Mouse (Mus musculus) midbrain, embryonic 12.5 days (tissue): Measurements from ENCODE around the gene Tiam1. TPM values are rescaled to one million over a fixed set of nuclear protein-coding genes. Genes with fewer than 3 reads are reported as not detected.

Source experiments
- ATAC-seq: fragments of 200-750 bp; cut with Nextera tagmentation; 2 replicates; pipeline ENCODE4 v1.8.0; 2017; ENCODE audit warnings: low read depth, moderate TSS enrichment, moderate library complexity; ENCODE audit not compliant: low FRiP score
- H3K27ac ChIP-seq: fragments of 300-500 bp; sonication (generic); replicated peaks from 2 replicates; pipeline ENCODE4 v1.5.1; 2016; ENCODE audit warnings: mild to moderate bottlenecking
- H3K27me3 ChIP-seq: fragments of 300-500 bp; sonication (generic); 2 replicates; pipeline ENCODE4 v1.6.1; 2016; ENCODE audit warnings: mild to moderate bottlenecking
- H3K36me3 ChIP-seq: fragments of 300-500 bp; sonication (generic); 2 replicates; pipeline ENCODE4 v1.6.1; 2016
- H3K4me1 ChIP-seq: fragments of 300-500 bp; sonication (generic); 2 replicates; pipeline ENCODE4 v1.6.1; 2016
- H3K4me2 ChIP-seq: fragments of 300-500 bp; sonication (generic); replicated peaks from 2 replicates; pipeline ENCODE4 v1.6.1; 2016; ENCODE audit warnings: mild to moderate bottlenecking, moderate library complexity
- H3K4me3 ChIP-seq: fragments of 300-500 bp; sonication (generic); 2 replicates; pipeline ENCODE4 v1.5.1; 2016; ENCODE audit warnings: mild to moderate bottlenecking
- H3K9ac ChIP-seq: fragments of 300-500 bp; sonication (generic); replicated peaks from 2 replicates; pipeline ENCODE4 v1.6.1; 2016; ENCODE audit warnings: mild to moderate bottlenecking, moderate library complexity
- H3K9me3 ChIP-seq: fragments of 300-500 bp; sonication (generic); 2 replicates; pipeline ENCODE4 v1.6.1; 2016; ENCODE audit warnings: mild to moderate bottlenecking
- WGBS: fragments of 180-500 bp; shearing (Covaris S2); methylation state at CpG from one replicate; pipeline ENCODE4 v1.1.7; 2016; 5-methylcytosine and 5-hydroxymethylcytosine counted together
- polyA plus RNA-seq: library from polyadenylated mRNA; unstranded; fragments of >200 nt; fragmentation: Nextera tagmentation; extraction: Ambion mirVana; gene quantifications from 2 replicates; pipeline ENCODE4 v1.2.1, GENCODE M21; 2016

Gene Tiam1
- polyA plus RNA-seq, 1 experiment from 2014 or later, result 23.8 TPM

GRCm38 (mm10) chr16:90170676-90171075, 27.1 kb upstream of the Tiam1 start:
- ATAC-seq, result no peak
- no peak overlapping the region for H3K4me3 ChIP-seq
- no peaks in the 10 kb centered on the region for H3K9me3 ChIP-seq
- 96% methylated on average over 1 of the region's 1 CpGs for WGBS
- H3K27ac ChIP-seq, result no peak overlapping the region
- H3K36me3 ChIP-seq, result no peaks in the 10 kb centered on the region
- H3K4me2 ChIP-seq, result no peak overlapping the region
- no peak overlapping the region for H3K9ac ChIP-seq
- peaks cover 18% of the 10 kb centered on the region for H3K27me3 ChIP-seq
- H3K4me1 ChIP-seq, result peaks cover 4% of the 10 kb centered on the region; the same call in 1 of the 2 replicates

- ATAC-seq, result no peak
- H3K9ac ChIP-seq, result no peak overlapping the region
- H3K4me3 ChIP-seq, result no peak overlapping the region
- H3K4me2 ChIP-seq, result no peak overlapping the region
- WGBS, result 70% methylated on average over 13 of the region's 13 CpGs
- H3K36me3 ChIP-seq, result no peaks in the 10 kb centered on the region
- H3K9me3 ChIP-seq, result no peaks in the 10 kb centered on the region
- peaks cover 17% of the 10 kb centered on the region for H3K27me3 ChIP-seq
- H3K4me1 ChIP-seq, result peaks cover 4% of the 10 kb centered on the region; the same call in 1 of the 2 replicates
- no peak overlapping the region for H3K27ac ChIP-seq
Observed at GRCm38 (mm10) chr16:90169863-90170630, 26.5 kb upstream of the Tiam1 start.

GRCm38 (mm10) chr16:90167646-90168045, 24.1 kb upstream of the Tiam1 start:
- ATAC-seq, result no peak
- WGBS, result 27% methylated on average over 10 of the region's 10 CpGs
- no peak overlapping the region for H3K4me3 ChIP-seq
- no peak overlapping the region for H3K9ac ChIP-seq
- no peaks in the 10 kb centered on the region for H3K36me3 ChIP-seq
- peaks cover 16% of the 10 kb centered on the region for H3K27me3 ChIP-seq
- H3K4me1 ChIP-seq, result peaks cover 4% of the 10 kb centered on the region; the same call in 1 of the 2 replicates
- H3K9me3 ChIP-seq, result no peaks in the 10 kb centered on the region
- no peak overlapping the region for H3K4me2 ChIP-seq
- H3K27ac ChIP-seq, result no peak overlapping the region

GRCm38 (mm10) chr16:90165435-90165834, 21.9 kb upstream of the Tiam1 start:
- H3K4me1 ChIP-seq, result no peaks in the 10 kb centered on the region
- 31% methylated on average over 2 of the region's 2 CpGs for WGBS
- H3K9ac ChIP-seq, result no peak overlapping the region
- H3K4me3 ChIP-seq, result no peak overlapping the region
- ATAC-seq, result no peak
- no peaks in the 10 kb centered on the region for H3K36me3 ChIP-seq
- H3K9me3 ChIP-seq, result no peaks in the 10 kb centered on the region
- peaks cover 16% of the 10 kb centered on the region for H3K27me3 ChIP-seq
- no peak overlapping the region for H3K27ac ChIP-seq
- H3K4me2 ChIP-seq, result no peak overlapping the region

GRCm38 (mm10) chr16:90164942-90165341, 21.4 kb upstream of the Tiam1 start:
- no peak overlapping the region for H3K27ac ChIP-seq
- no peaks in the 10 kb centered on the region for H3K9me3 ChIP-seq
- H3K4me1 ChIP-seq, result no peaks in the 10 kb centered on the region
- no peak overlapping the region for H3K4me2 ChIP-seq
- no peak overlapping the region for H3K4me3 ChIP-seq
- no peak overlapping the region for H3K9ac ChIP-seq
- no peaks in the 10 kb centered on the region for H3K36me3 ChIP-seq
- peaks cover 16% of the 10 kb centered on the region for H3K27me3 ChIP-seq
- ATAC-seq, result no peak
- 92% methylated on average over 11 of the region's 11 CpGs for WGBS

- WGBS, result 55% methylated on average over 7 of the region's 7 CpGs
- Histone ChIP-seq H3K27ac (no peak overlapping the region), H3K4me3 (no peak overlapping the region), H3K4me2 (no peak overlapping the region), H3K9me3 (no peaks in the 10 kb centered on the region), H3K9ac (no peak overlapping the region), H3K36me3 (no peaks in the 10 kb centered on the region), H3K27me3 (peaks cover 7% of the 10 kb centered on the region), H3K4me1 (no peaks in the 10 kb centered on the region)
- no peak for ATAC-seq
Observed at GRCm38 (mm10) chr16:90155080-90155479, 11.5 kb upstream of the Tiam1 start.

GRCm38 (mm10) chr16:90150820-90151219, 7.3 kb upstream of the Tiam1 start:
- no peak overlapping the region for H3K9ac ChIP-seq
- no peak for ATAC-seq
- WGBS, result 66% methylated on average over 6 of the region's 6 CpGs

GRCm38 (mm10) chr16:90150126-90150525, 6.6 kb upstream of the Tiam1 start:
- H3K4me2 ChIP-seq, result no peak overlapping the region
- H3K9ac ChIP-seq, result no peak overlapping the region
- ATAC-seq, result no peak
- peaks cover 16% of the 10 kb centered on the region for H3K27me3 ChIP-seq
- H3K36me3 ChIP-seq, result no peaks in the 10 kb centered on the region
- WGBS, result 74% methylated on average over 6 of the region's 7 CpGs
- no peak overlapping the region for H3K4me3 ChIP-seq
- no peak overlapping the region for H3K27ac ChIP-seq
- no peaks in the 10 kb centered on the region for H3K9me3 ChIP-seq
- H3K4me1 ChIP-seq, result no peaks in the 10 kb centered on the region

More at GRCm38 (mm10) chr16:90150820-90151219, 7.3 kb upstream of the Tiam1 start:
- Histone ChIP-seq H3K4me1 (no peaks in the 10 kb centered on the region), H3K27ac (no peak overlapping the region), H3K36me3 (no peaks in the 10 kb centered on the region), H3K27me3 (peaks cover 16% of the 10 kb centered on the region), H3K4me2 (no peak overlapping the region), H3K9me3 (no peaks in the 10 kb centered on the region), H3K4me3 (no peak overlapping the region)

- Histone ChIP-seq H3K9ac (no peak overlapping the region), H3K4me1 (peaks cover 7% of the 10 kb centered on the region), H3K27ac (no peak overlapping the region), H3K36me3 (no peaks in the 10 kb centered on the region), H3K4me3 (no peak overlapping the region), H3K4me2 (no peak overlapping the region), H3K9me3 (no peaks in the 10 kb centered on the region), H3K27me3 (peaks cover 16% of the 10 kb centered on the region)
- WGBS, result 80% methylated on average over 9 of the region's 9 CpGs
- ATAC-seq, result no peak
Observed at GRCm38 (mm10) chr16:90149335-90149734, 5.8 kb upstream of the Tiam1 start.

- Histone ChIP-seq H3K9ac (no peak overlapping the region), H3K4me1 (peaks cover 30% of the 10 kb centered on the region), H3K9me3 (no peaks in the 10 kb centered on the region), H3K27me3 (peaks cover 26% of the 10 kb centered on the region), H3K4me2 (no peak overlapping the region), H3K27ac (no peak overlapping the region), H3K36me3 (no peaks in the 10 kb centered on the region), H3K4me3 (no peak overlapping the region)
- WGBS, result 97% methylated on average over 1 of the region's 1 CpGs
- ATAC-seq, result no peak
Observed at GRCm38 (mm10) chr16:90145244-90145643, 1.7 kb upstream of the Tiam1 start.

GRCm38 (mm10) chr16:90144541-90144940, 972 bp upstream of the Tiam1 start:
- no peak for ATAC-seq
- Histone ChIP-seq H3K36me3 (no peaks in the 10 kb centered on the region), H3K9me3 (no peaks in the 10 kb centered on the region), H3K9ac (peak overlapping the region; percentile 68), H3K27me3 (peaks cover 33% of the 10 kb centered on the region), H3K4me2 (peak overlapping the region; percentile 83), H3K27ac (0 out of 2 replicates have a peak overlapping the region, but pooled peaks have one; percentile 22), H3K4me3 (peak overlapping the region; percentile 60), H3K4me1 (peaks cover 37% of the 10 kb centered on the region)
- WGBS, result 5% methylated on average over 13 of the region's 13 CpGs

- peaks cover 38% of the 10 kb centered on the region for H3K4me1 ChIP-seq
- no peak for ATAC-seq
- no peaks in the 10 kb centered on the region for H3K36me3 ChIP-seq
- no peaks in the 10 kb centered on the region for H3K9me3 ChIP-seq
- peak overlapping the region; percentile 60 for H3K4me3 ChIP-seq
- peak overlapping the region; percentile 78 for H3K27ac ChIP-seq
- 0% methylated on average over 21 of the region's 21 CpGs for WGBS
- H3K9ac ChIP-seq, result peak overlapping the region; percentile 79
- peak overlapping the region; percentile 83 for H3K4me2 ChIP-seq
- H3K27me3 ChIP-seq, result peaks cover 44% of the 10 kb centered on the region
Observed at GRCm38 (mm10) chr16:90143416-90143759, 181 bp downstream of the Tiam1 start.
